Mouse (Mus musculus) erythroblast, embryonic 14.5 days (primary cell): ENCODE measurements around the gene Stt3a.

Experiments used
- GATA1 ChIP-seq: IDR thresholded peaks from 2 replicates; pipeline ENCODE4 v1.6.1; 2012; ENCODE audit warnings: low read length, inconsistent platforms, mixed read lengths
- TAL1 ChIP-seq: IDR thresholded peaks from 3 replicates; pipeline ENCODE4 v1.6.1; 2012; ENCODE audit warnings: low read length, inconsistent platforms, mixed read lengths

- TF ChIP-seq GATA1 (no peak), TAL1 (no peak)
These were observed 28.7 kb upstream of the Stt3a start for GRCm38 (mm10) chr9:36796224-36796623.
